Mouse (Mus musculus) regulatory T cell (primary cell): Measurements from ENCODE around the gene Ptpn20.

Source experiments
- in situ Hi-C: fragments of 300-600 bp; cut with MboI, MseI; formaldehyde crosslinking; loops from one replicate; pipeline ENCODE4 v1.15.1; 2025; ENCODE audit warnings: high pct_unique_total_duplicates

Ptpn20 gene

GRCm38 (mm10) chr14:33673350-33674087 is 84.5 kb downstream of the Ptpn20 start:
- in situ Hi-C loops, result no loop called here

GRCm38 (mm10) chr14:33677996-33678395 is 89.0 kb downstream of the Ptpn20 start:
- in situ Hi-C loops, result no loop called here

- in situ Hi-C loops, result no loop called here
These were observed 89.7 kb downstream of the Ptpn20 start for GRCm38 (mm10) chr14:33678740-33679139.

GRCm38 (mm10) chr14:33680621-33681020 is 91.6 kb downstream of the Ptpn20 start:
- in situ Hi-C loops, result no loop called here

GRCm38 (mm10) chr14:33682768-33683167 is 93.8 kb downstream of the Ptpn20 start:
- in situ Hi-C loops, result no loop called here

DNA sequence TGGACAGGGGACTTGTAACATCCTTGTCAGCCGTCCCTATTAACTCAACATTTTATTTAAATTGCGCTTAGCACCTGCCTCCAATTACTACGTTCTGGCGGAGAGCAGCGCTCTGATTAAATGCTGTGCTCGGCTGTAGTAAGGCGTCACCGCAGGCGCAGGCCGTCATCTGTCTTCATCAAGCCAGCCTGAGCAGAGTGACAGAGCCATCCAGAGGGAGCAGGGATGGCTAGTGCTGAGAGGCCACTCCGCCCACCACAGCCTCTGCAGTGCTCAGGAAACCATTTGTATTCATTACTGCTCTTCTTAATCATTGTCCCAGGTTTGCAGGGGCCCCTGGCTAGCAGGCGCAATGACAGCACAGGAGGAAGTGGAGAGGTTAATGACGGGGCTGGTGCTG is 94.7 kb downstream of the Ptpn20 start:
- in situ Hi-C loops, result no loop called here

GRCm38 (mm10) chr14:33687444-33688028 is 98.5 kb downstream of the Ptpn20 start:
- in situ Hi-C loops, result no loop called here

DNA sequence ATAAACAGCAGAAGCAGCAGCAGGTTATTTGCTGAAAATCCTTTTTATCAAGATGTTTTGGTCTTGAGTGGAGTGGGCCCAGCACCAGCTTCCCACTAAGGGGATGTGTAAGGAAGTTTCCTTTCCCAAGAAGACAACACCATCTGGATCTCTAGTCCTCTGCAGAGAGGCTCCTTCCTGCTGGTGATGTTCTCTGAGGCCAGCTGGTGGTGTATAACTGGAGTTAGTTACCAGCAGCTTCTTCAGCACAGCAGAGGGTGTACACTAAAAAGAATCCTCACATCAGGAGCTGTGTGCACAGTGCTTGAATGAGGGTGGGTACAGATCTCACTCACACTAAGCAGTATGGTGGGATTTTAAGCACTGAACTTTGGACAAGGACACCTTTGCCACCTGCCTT is 100.0 kb downstream of the Ptpn20 start:
- in situ Hi-C loops, result no loop called here
